Mouse (Mus musculus): ENCODE data around the gene Zfp609. TPM values are rescaled to one million over a fixed set of nuclear protein-coding genes. Genes with fewer than 3 reads are reported as not detected.

Gene Zfp609
- total and polyA plus RNA-seq, 2 experiments from 2014 or later = 5.6 to 10.2 TPM

DNA sequence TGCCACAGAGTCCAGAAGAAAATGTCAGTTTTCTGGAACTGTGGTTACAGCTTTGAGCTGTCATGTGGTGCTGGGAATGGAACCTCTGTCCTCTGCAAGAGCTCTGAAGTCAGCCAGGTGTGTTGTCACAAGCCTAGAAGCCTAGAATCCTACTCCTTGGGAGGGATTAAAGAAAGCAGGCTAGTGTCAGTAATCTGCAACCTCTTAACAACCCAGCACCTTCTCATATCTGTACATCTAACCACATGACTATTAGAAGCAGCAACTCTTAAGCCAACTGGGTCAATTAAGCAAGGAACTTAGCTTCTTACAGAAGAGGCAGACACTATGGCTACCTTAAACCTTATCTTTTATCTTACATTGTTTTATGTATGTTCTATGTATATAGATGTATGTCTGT is 9.6 kb upstream of the Zfp609 start:
- Histone ChIP-seq H3K4me1 (ENCODE audit: insufficient read depth, low read length) (no peaks in the 10 kb centered on the region), H3K4me2 (ENCODE audit: low read depth, low read length) (no peak overlapping the region), H3K36me3 (ENCODE audit: insufficient read depth, low read length) (no peaks in the 10 kb centered on the region), H3K9me3 (ENCODE audit: low read length) (no peaks in the 10 kb centered on the region), H3K4me3 (ENCODE audit: low read length) (no peak overlapping the region), H3K27ac (no peak overlapping the region), H3K27me3 (ENCODE audit: insufficient read depth, low read length) (no peaks in the 10 kb centered on the region), H3K9ac (replicated peaks; ENCODE audit: low read length) (no peak overlapping the region)
- no peak for DNase-seq (ENCODE audit: low spot score)
- ATAC-seq = no peak
- TF ChIP-seq CTCF (IDR thresholded peaks at IDR 0.05; ENCODE audit: low read depth) = no peak

DNA sequence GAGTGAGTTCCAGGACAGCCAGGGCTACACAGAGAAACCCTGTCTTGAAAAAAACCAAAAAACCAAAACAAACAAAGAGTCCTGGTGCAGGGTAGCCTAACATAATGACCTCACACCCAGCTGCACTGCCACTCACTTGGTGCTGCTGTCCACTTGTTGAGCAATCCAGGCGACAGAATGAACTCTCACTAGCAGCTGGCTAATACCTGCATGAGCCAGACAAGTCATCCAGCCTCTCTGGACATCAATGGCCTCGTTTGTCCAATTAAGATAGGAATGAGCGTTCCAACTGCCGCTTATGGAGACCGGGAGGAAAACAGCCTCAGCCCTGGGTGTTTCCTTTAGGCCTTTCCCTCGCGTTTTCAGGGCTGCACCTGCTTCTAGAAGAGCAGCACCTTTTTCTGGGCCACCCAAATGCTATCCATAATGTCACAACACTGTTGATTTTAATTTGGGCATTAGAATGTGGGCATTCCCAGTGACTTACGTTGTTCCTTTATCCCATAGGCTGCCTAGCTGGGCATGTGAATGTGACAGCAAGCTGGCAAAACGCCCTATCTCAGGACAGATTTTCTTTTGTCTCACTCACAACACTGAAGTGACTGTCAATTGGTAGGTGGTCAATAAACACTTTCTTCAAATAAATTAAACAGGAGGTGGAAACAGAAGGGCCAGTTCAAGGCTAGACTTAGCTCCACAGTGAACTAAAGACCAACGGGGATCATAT is 7.4 kb upstream of the Zfp609 start:
- Histone ChIP-seq H3K9me3 (ENCODE audit: low read length) (no peaks in the 10 kb centered on the region), H3K27ac (no peak overlapping the region), H3K4me2 (ENCODE audit: low read depth, low read length) (no peak overlapping the region), H3K4me1 (ENCODE audit: insufficient read depth, low read length) (no peaks in the 10 kb centered on the region), H3K4me3 (ENCODE audit: low read length) (no peak overlapping the region), H3K36me3 (ENCODE audit: insufficient read depth, low read length) (no peaks in the 10 kb centered on the region), H3K9ac (replicated peaks; ENCODE audit: low read length) (no peak overlapping the region), H3K27me3 (ENCODE audit: insufficient read depth, low read length) (no peaks in the 10 kb centered on the region)
- TF ChIP-seq CTCF (IDR thresholded peaks at IDR 0.05; ENCODE audit: low read depth) = no peak
- peak; percentile 39 for DNase-seq (ENCODE audit: low spot score)
- 37% methylated on average over 10 of the region's 10 CpGs for WGBS
- no peak for ATAC-seq

DNA sequence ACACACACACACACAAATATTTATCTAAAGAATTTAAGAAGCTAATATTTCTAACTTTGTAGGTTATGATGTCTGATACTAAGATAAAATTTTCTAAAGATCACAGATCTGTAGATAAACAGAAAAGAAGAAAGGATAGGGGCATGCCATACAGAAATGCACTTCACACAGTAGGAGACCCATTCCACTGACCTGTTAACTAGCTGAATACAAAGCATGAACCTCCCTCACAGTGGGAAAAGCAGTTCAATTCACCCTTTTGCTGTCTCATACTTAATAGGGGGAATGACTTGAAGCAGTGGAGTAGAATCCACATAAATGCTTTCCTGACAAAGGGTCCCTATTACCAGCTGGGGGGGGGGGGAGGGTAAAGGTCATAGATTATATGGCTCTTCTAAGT is 6.3 kb upstream of the Zfp609 start:
- Histone ChIP-seq H3K9me3 (ENCODE audit: low read length) (no peaks in the 10 kb centered on the region), H3K27ac (no peak overlapping the region), H3K4me2 (ENCODE audit: low read depth, low read length) (no peak overlapping the region), H3K9ac (replicated peaks; ENCODE audit: low read length) (no peak overlapping the region), H3K4me1 (ENCODE audit: insufficient read depth, low read length) (no peaks in the 10 kb centered on the region), H3K36me3 (ENCODE audit: insufficient read depth, low read length) (no peaks in the 10 kb centered on the region), H3K27me3 (ENCODE audit: insufficient read depth, low read length) (no peaks in the 10 kb centered on the region), H3K4me3 (ENCODE audit: low read length) (no peak overlapping the region)
- ATAC-seq (no peak), DNase-seq (ENCODE audit: low spot score) (no peak)
- no peak for TF ChIP-seq CTCF (IDR thresholded peaks at IDR 0.05; ENCODE audit: low read depth)

DNA sequence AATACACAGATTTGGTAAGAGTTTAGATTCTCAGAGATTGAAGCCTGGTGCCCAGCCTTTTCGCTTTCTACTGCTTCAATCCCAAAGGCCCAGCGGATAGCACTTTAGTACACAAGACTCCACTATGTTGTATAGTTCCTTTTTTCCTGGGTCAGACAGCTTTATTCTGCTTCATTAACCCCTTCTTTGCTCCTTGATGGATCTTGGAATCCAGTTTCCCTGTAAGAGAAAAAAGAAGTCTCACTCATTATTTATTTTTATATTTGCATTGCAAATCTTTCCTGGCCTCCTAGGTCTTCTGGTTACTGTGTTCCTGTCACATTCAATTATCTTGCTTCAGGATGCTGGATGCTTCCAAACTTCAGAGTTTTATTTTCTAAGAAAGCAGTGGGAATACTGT is 5.9 kb upstream of the Zfp609 start:
- no peak for TF ChIP-seq CTCF (IDR thresholded peaks at IDR 0.05; ENCODE audit: low read depth)
- no peak for DNase-seq (ENCODE audit: low spot score)
- 47% methylated on average over 2 of the region's 2 CpGs for WGBS

DNA sequence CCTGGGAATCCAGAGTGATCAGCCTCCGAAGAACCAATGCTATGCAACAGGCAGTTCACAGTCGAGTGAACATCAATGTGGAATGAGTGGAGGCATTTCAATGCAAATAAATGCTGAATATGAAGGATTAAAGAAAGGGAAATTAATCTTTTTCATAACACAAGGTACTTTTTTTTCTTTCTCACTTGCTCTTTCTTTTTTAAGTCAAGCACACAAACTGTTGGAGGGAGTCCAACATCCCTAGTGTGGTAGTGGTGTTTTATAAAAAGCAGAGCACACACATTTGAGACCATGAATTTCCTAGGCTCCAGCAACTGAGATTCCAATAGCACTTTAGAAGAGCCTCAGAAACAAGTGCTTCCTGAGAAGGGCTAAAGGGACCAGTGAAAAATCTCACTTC is 4.7 kb upstream of the Zfp609 start:
- WGBS = 16% methylated on average over 2 of the region's 2 CpGs
- no peak overlapping the region for H3K4me3 ChIP-seq (ENCODE audit: low read length)
- no peak overlapping the region for H3K4me2 ChIP-seq (ENCODE audit: low read depth, low read length)
- H3K27ac ChIP-seq = no peak overlapping the region
- H3K9ac ChIP-seq (replicated peaks; ENCODE audit: low read length) = no peak overlapping the region
- peak; percentile 19 for DNase-seq (ENCODE audit: low spot score)
- no peak for TF ChIP-seq CTCF (IDR thresholded peaks at IDR 0.05; ENCODE audit: low read depth)
- no peaks in the 10 kb centered on the region for H3K4me1 ChIP-seq (ENCODE audit: insufficient read depth, low read length)
- H3K27me3 ChIP-seq (ENCODE audit: insufficient read depth, low read length) = no peaks in the 10 kb centered on the region
- no peaks in the 10 kb centered on the region for H3K36me3 ChIP-seq (ENCODE audit: insufficient read depth, low read length)
- H3K9me3 ChIP-seq (ENCODE audit: low read length) = no peaks in the 10 kb centered on the region
- ATAC-seq = no peak

More for the DNA sequence above, 5.9 kb upstream of the Zfp609 start:
- no peaks in the 10 kb centered on the region for H3K9me3 ChIP-seq (ENCODE audit: low read length)
- H3K4me3 ChIP-seq (ENCODE audit: low read length) = no peak overlapping the region
- H3K27ac ChIP-seq = no peak overlapping the region
- H3K4me1 ChIP-seq (ENCODE audit: insufficient read depth, low read length) = no peaks in the 10 kb centered on the region
- no peak overlapping the region for H3K4me2 ChIP-seq (ENCODE audit: low read depth, low read length)
- H3K36me3 ChIP-seq (ENCODE audit: insufficient read depth, low read length) = no peaks in the 10 kb centered on the region
- no peaks in the 10 kb centered on the region for H3K27me3 ChIP-seq (ENCODE audit: insufficient read depth, low read length)
- no peak for ATAC-seq
- H3K9ac ChIP-seq (replicated peaks; ENCODE audit: low read length) = no peak overlapping the region

DNA sequence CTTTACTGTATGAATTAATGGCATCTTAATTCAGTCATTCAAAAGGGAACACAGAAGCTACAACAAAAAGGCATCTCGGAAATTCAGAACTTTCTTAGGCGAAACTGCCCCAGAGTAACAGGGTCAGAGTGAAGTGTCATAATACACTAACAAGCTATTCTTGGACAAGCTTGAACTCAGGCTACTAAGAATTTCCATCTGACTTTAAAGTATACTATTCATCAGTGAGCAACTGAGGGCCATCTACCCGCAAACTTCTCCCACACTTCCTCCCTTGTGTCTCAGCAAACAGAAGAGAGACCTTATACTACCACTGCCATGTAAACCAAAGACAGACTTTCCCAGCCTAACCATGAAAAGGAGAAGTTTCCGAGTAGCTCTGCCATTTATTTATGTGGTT is 3.8 kb upstream of the Zfp609 start:
- no peak for TF ChIP-seq CTCF (IDR thresholded peaks at IDR 0.05; ENCODE audit: low read depth)
- Histone ChIP-seq H3K4me2 (ENCODE audit: low read depth, low read length) (no peak overlapping the region), H3K9ac (replicated peaks; ENCODE audit: low read length) (no peak overlapping the region), H3K4me3 (ENCODE audit: low read length) (no peak overlapping the region), H3K27ac (no peak overlapping the region), H3K4me1 (ENCODE audit: insufficient read depth, low read length) (no peaks in the 10 kb centered on the region), H3K36me3 (ENCODE audit: insufficient read depth, low read length) (no peaks in the 10 kb centered on the region), H3K9me3 (ENCODE audit: low read length) (no peaks in the 10 kb centered on the region), H3K27me3 (ENCODE audit: insufficient read depth, low read length) (no peaks in the 10 kb centered on the region)
- no peak for DNase-seq (ENCODE audit: low spot score)
- 59% methylated on average over 4 of the region's 4 CpGs for WGBS
- no peak for ATAC-seq

DNA sequence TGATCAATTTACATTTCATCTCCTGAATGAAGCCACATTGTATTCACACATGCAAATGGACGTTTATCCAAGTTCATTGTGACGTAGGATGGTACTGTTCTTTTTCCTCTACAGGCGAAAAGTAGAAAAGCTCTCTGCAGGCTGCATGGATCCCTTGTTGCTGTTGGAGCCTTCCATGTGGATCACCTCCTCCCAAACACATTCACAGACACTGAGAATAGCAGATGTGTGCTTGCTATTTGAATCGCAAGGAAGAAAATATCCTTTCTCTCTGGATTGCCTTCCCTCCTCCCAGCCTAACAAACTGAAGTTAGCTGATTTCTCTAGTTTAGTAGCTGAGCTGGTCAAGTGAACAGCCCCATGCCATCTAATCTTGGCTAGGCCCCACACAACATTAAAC is 2.9 kb upstream of the Zfp609 start:
- Histone ChIP-seq H3K4me1 (ENCODE audit: insufficient read depth, low read length) (peaks cover 7% of the 10 kb centered on the region; the same call in 1 of the 2 replicates), H3K9ac (replicated peaks; ENCODE audit: low read length) (no peak overlapping the region), H3K27me3 (ENCODE audit: insufficient read depth, low read length) (no peaks in the 10 kb centered on the region), H3K9me3 (ENCODE audit: low read length) (no peaks in the 10 kb centered on the region), H3K4me2 (ENCODE audit: low read depth, low read length) (no peak overlapping the region), H3K27ac (no peak overlapping the region), H3K4me3 (ENCODE audit: low read length) (no peak overlapping the region), H3K36me3 (ENCODE audit: insufficient read depth, low read length) (no peaks in the 10 kb centered on the region)
- ATAC-seq = no peak
- DNase-seq (ENCODE audit: low spot score) = no peak
- 55% methylated on average over 4 of the region's 4 CpGs for WGBS
- TF ChIP-seq CTCF (IDR thresholded peaks at IDR 0.05; ENCODE audit: low read depth) = no peak

All from hindbrain, postnatal 0 days (tissue).